Mouse (Mus musculus): Measurements from ENCODE around the gene Mical1.

The Mical1 gene

GRCm38 (mm10) chr10:41477278-41478181, 1.4 kb downstream of the Mical1 start:
- in situ Hi-C loops (cut with MseI, MboI), result no loop called here

- in situ Hi-C loops (cut with MseI, MboI), result no loop called here
Observed at GRCm38 (mm10) chr10:41479961-41480360, 3.8 kb downstream of the Mical1 start.

GRCm38 (mm10) chr10:41480938-41481880, 5.1 kb downstream of the Mical1 start:
- in situ Hi-C loops (cut with MseI, MboI), result no loop called here

GRCm38 (mm10) chr10:41482446-41482845, 6.3 kb downstream of the Mical1 start:
- in situ Hi-C loops (cut with MseI, MboI), result no loop called here

GRCm38 (mm10) chr10:41485778-41486177, 9.7 kb downstream of the Mical1 start:
- in situ Hi-C loops (cut with MseI, MboI), result no loop called here

- in situ Hi-C loops (cut with MseI, MboI), result no loop called here
Observed at GRCm38 (mm10) chr10:41486506-41487170, 10.5 kb downstream of the Mical1 start.

- in situ Hi-C loops (cut with MseI, MboI), result no loop called here
Observed at GRCm38 (mm10) chr10:41488877-41489276, 12.8 kb downstream of the Mical1 start.

- in situ Hi-C loops (cut with MseI, MboI), result no loop called here
Observed at GRCm38 (mm10) chr10:41489294-41489693, 13.2 kb downstream of the Mical1 start.

GRCm38 (mm10) chr10:41489708-41490517, 13.8 kb downstream of the Mical1 start, which contains the start of the genes Smpd2 and Ppil6:
TSS of gene Smpd2 (minus strand) at chr10:41490369.
TSS of gene Ppil6 (plus strand) at chr10:41490439.
- in situ Hi-C loops (cut with MseI, MboI), result no loop called here

GRCm38 (mm10) chr10:41490518-41490873, 14.4 kb downstream of the Mical1 start:
- in situ Hi-C loops (cut with MseI, MboI), result no loop called here

GRCm38 (mm10) chr10:41491111-41491510, 15.0 kb downstream of the Mical1 start:
- in situ Hi-C loops (cut with MseI, MboI), result no loop called here

GRCm38 (mm10) chr10:41500941-41501340, 24.8 kb downstream of the Mical1 start:
- in situ Hi-C loops (cut with MseI, MboI), result loop anchor here (10.0 kb wide), 2 partner anchors 66 to 196 kb away; partner anchors contain the start of genes Ak9 (in 2 of the 2) and Fig4 (in 2 of the 2)

- in situ Hi-C loops (cut with MseI, MboI), result loop anchor here (5.0 to 10.0 kb wide), 3 partner anchors 70 to 200 kb away; partner anchors contain the start of genes Ak9 (in 2 of the 2) and Fig4 (in 2 of the 2)
Observed at GRCm38 (mm10) chr10:41504996-41505395, 28.9 kb downstream of the Mical1 start.

- in situ Hi-C loops (cut with MseI, MboI), result loop anchor here (5.0 to 10.0 kb wide), 3 partner anchors 71 to 201 kb away; partner anchors contain the start of genes Ak9 (in 2 of the 2) and Fig4 (in 2 of the 2)
Observed at GRCm38 (mm10) chr10:41505446-41505845, 29.3 kb downstream of the Mical1 start.

GRCm38 (mm10) chr10:41509160-41509559, 33.0 kb downstream of the Mical1 start:
- in situ Hi-C loops (cut with MseI, MboI), result loop anchor here (5.0 to 10.0 kb wide), 3 partner anchors 74 to 204 kb away; partner anchors contain the start of genes Ak9 (in 2 of the 2) and Fig4 (in 2 of the 2)

- in situ Hi-C loops (cut with MseI, MboI), result no loop called here
Observed at GRCm38 (mm10) chr10:41514301-41514700, 38.2 kb downstream of the Mical1 start.

GRCm38 (mm10) chr10:41514921-41515320, 38.8 kb downstream of the Mical1 start:
- in situ Hi-C loops (cut with MseI, MboI), result loop anchor here in 1 of 2 experiments (5.0 kb wide), 1 partner anchor 167 kb away; no protein-coding TSS in a partner anchor

- in situ Hi-C loops (cut with MseI, MboI), result loop anchor here in 1 of 2 experiments (5.0 kb wide), 1 partner anchor 164 kb away; no protein-coding TSS in a partner anchor
Observed at GRCm38 (mm10) chr10:41518508-41518980, 42.4 kb downstream of the Mical1 start.

GRCm38 (mm10) chr10:41518981-41519618, 43.0 kb downstream of the Mical1 start, which contains the start of gene Cd164:
TSS of gene Cd164 (plus strand) at chr10:41519414.
- in situ Hi-C loops (cut with MseI, MboI), result loop anchor here in 1 of 2 experiments (5.0 kb wide), 1 partner anchor 163 kb away; no protein-coding TSS in a partner anchor
